Mouse (Mus musculus) adipose tissue, adult 10 weeks (tissue): Measurements from ENCODE around the gene Synpo2l. TPM values are rescaled to one million over a fixed set of nuclear protein-coding genes. Genes with fewer than 3 reads are reported as not detected.

Experiments
- polyA plus RNA-seq: library from polyadenylated mRNA; stranded (reverse); fragments of 350-450 nt; fragmentation: Illumina TruSeq; extraction: RNeasy Lipid Tissue Mini Kit (QIAGEN cat#74804); gene quantifications from one replicate; pipeline ENCODE4 v1.2.3, GENCODE M21; 2014; ENCODE audit warnings: low read depth, low replicate concordance

Gene Synpo2l
- polyA plus RNA-seq, result 0.30 TPM

GRCm38 (mm10) chr14:20668154-20668810, at the start of gene Synpo2l:
Gene Synpo2l (minus strand): TSS chr14:20668354.

GRCm38 (mm10) chr14:20707201-20708190, 39.3 kb upstream of the Synpo2l start, which contains the start of gene Zswim8:
Gene Zswim8 (plus strand): TSS chr14:20707552.

GRCm38 (mm10) chr14:20702741-20703381, 34.7 kb upstream of the Synpo2l start, which contains the start of gene Chchd1:
Gene Chchd1 (plus strand): TSS chr14:20703006.

GRCm38 (mm10) chr14:20694884-20695760, 27.0 kb upstream of the Synpo2l start, which contains the start of gene Fut11:
Gene Fut11 (plus strand): TSS chr14:20694968.

GRCm38 (mm10) chr14:20674064-20674833, 6.1 kb upstream of the Synpo2l start, which contains the start of gene Sec24c:
Gene Sec24c (plus strand): TSS chr14:20674308.

GRCm38 (mm10) chr14:20656361-20656760, 11.8 kb downstream of the Synpo2l start, which contains the start of gene Myoz1:
Gene Myoz1 (minus strand): TSS chr14:20656540.

GRCm38 (mm10) chr14:20640644-20641437, 27.3 kb downstream of the Synpo2l start, which contains the start of gene Usp54:
Gene Usp54 (minus strand): TSS chr14:20641063.

Other genes starting within 250 kb of the Synpo2l start
- gene Cfap70, start 216.1 kb downstream of the Synpo2l start, polyA plus RNA-seq, result 7.5 TPM
- gene Anxa7, start 188.2 kb downstream of the Synpo2l start, polyA plus RNA-seq, result 75.7 TPM
- gene Mss51, start 171.5 kb downstream of the Synpo2l start, polyA plus RNA-seq, result 0.92 TPM
- gene Ppp3cb, start 121.8 kb downstream of the Synpo2l start, polyA plus RNA-seq, result 45.0 TPM
- 14.0 TPM for gene Usp54, start 27.3 kb downstream of the Synpo2l start, polyA plus RNA-seq
- gene Myoz1, start 11.8 kb downstream of the Synpo2l start, polyA plus RNA-seq, result 1.3 TPM
- 101 TPM for gene Sec24c, start 6.0 kb upstream of the Synpo2l start, polyA plus RNA-seq
- 11.9 TPM for gene Fut11, start 26.6 kb upstream of the Synpo2l start, polyA plus RNA-seq
- gene Chchd1, start 34.7 kb upstream of the Synpo2l start, polyA plus RNA-seq, result 77.8 TPM
- gene Zswim8, start 39.2 kb upstream of the Synpo2l start, polyA plus RNA-seq, result 85.3 TPM
- gene Ndst2, start 66.2 kb upstream of the Synpo2l start, polyA plus RNA-seq, result 30.6 TPM
- 33.5 TPM for gene Camk2g, start 125.7 kb upstream of the Synpo2l start, polyA plus RNA-seq
- 42.3 TPM for gene Plau, start 168.3 kb upstream of the Synpo2l start, polyA plus RNA-seq